Mouse (Mus musculus): ENCODE results near the gene Mt2. TPM values are rescaled to one million over a fixed set of nuclear protein-coding genes. Genes with fewer than 3 reads are reported as not detected.

The Mt2 gene
- polyA plus RNA-seq, 1 experiment from 2014 or later, result 60.3 TPM

DNA sequence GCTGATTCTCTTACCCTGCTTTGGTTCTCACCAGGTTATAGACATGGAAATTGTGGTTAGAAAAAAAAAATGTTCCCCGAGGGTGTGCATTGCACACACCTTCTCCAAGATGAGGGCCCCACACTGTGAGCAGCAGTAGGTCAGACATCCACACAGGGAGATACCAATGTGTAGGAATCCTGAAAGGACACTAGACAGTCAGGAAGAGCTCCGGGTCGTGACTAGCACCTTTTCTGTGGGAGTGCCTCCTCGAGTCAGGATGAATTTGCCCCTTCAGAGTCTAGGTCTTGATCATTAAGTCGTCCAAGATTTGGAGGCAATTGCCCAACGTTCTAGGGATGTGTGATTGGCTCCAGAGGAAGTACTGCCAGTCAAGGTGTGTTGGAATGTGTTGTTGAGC, 13.3 kb downstream of the Mt2 start:
- WGBS, result 61% methylated on average over 6 of the region's 6 CpGs
- Histone ChIP-seq H3K4me2 (ENCODE audit: low read depth, low read length) (no peak overlapping the region), H3K27me3 (replicated peaks; ENCODE audit: control insufficient read depth, insufficient read depth, low read length) (peaks cover 64% of the 10 kb centered on the region), H3K9me3 (ENCODE audit: control insufficient read depth, low read length) (no peaks in the 10 kb centered on the region), H3K27ac (replicated peaks; ENCODE audit: low read depth, low read length) (no peak overlapping the region), H3K9ac (ENCODE audit: low read depth, low read length) (no peak overlapping the region), H3K4me1 (ENCODE audit: control insufficient read depth, insufficient read depth, low read length) (peaks cover 2% of the 10 kb centered on the region; the same call in 1 of the 2 replicates), H3K36me3 (ENCODE audit: control insufficient read depth, insufficient read depth, low read length) (no peaks in the 10 kb centered on the region), H3K4me3 (ENCODE audit: low read depth, low read length) (no peak overlapping the region)
- ATAC-seq (ENCODE audit: low read depth) (no peak), DNase-seq (ENCODE audit: low spot score) (no peak)

DNA sequence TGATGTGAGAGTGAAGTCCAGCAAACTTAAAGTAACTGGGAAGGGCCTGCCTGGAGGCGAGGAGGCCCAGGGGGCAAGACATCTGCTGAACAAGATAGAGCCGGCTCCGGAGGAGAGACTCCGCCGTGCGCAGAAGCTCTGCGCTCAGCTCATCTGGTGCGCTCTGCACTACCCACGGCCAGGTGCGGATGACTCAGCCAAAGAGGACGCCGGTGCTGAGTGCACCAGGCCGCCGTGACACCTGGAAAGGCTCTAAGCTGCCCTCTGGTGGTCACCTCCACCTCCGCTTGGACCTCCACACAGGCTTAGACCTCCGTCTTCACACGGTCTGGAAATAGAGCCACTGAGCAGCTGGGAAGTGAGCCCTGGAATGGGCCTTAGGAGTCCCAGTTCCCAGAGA, 14.1 kb downstream of the Mt2 start:
- Histone ChIP-seq H3K9ac (ENCODE audit: low read depth, low read length) (peak overlapping the region; percentile 53; the same call in 1 of the 2 replicates), H3K4me1 (ENCODE audit: control insufficient read depth, insufficient read depth, low read length) (peaks cover 2% of the 10 kb centered on the region; the same call in 1 of the 2 replicates), H3K27me3 (replicated peaks; ENCODE audit: control insufficient read depth, insufficient read depth, low read length) (peaks cover 63% of the 10 kb centered on the region), H3K27ac (replicated peaks; ENCODE audit: low read depth, low read length) (no peak overlapping the region), H3K36me3 (ENCODE audit: control insufficient read depth, insufficient read depth, low read length) (no peaks in the 10 kb centered on the region), H3K4me2 (ENCODE audit: low read depth, low read length) (peak overlapping the region; percentile 34; the same call in 1 of the 2 replicates), H3K4me3 (ENCODE audit: low read depth, low read length) (peak overlapping the region; percentile 14; the same call in 1 of the 2 replicates), H3K9me3 (ENCODE audit: control insufficient read depth, low read length) (no peaks in the 10 kb centered on the region)
- WGBS, result 4% methylated on average over 9 of the region's 17 CpGs
- ATAC-seq (ENCODE audit: low read depth) (peak; percentile 78), DNase-seq (ENCODE audit: low spot score) (peak; percentile 83)

DNA sequence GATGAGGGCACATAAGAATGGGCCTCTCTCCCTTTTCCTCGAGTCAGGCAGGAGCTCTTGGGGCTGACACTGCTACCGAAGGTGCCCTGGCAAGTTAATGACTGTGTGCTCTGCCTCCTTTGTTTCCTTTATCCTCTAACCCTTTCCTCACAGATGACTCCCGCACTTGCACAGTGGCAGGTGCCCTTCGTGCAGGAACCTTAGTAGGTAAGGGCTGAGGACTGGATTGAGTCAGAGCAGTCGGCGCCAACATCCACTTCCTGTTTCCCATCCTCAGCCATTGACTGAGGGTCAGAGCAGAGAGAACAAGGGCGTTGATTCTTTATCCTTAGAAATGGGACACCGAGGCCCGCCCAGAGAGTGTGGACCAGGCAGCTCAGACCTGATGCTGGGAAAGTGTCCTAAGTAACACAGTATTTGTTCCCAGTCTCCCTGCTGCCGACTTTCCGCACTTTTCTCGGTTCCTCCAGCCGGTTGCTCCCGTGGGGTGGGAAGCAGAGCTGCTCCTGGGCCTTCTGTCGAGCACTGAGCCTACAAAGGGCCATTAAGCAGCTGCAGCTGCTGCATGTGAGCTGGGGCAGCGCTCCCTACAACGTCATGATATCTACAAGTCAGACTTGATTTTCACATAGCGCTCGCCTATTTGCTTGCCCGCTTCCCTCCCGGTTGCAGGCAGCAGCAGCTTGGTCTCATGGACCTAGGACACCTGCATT, 15.0 kb downstream of the Mt2 start:
- no peaks in the 10 kb centered on the region for H3K36me3 ChIP-seq (ENCODE audit: control insufficient read depth, insufficient read depth, low read length)
- no peaks in the 10 kb centered on the region for H3K9me3 ChIP-seq (ENCODE audit: control insufficient read depth, low read length)
- peaks cover 54% of the 10 kb centered on the region for H3K27me3 ChIP-seq (replicated peaks; ENCODE audit: control insufficient read depth, insufficient read depth, low read length)
- no peak overlapping the region for H3K4me3 ChIP-seq (ENCODE audit: low read depth, low read length)
- DNase-seq (ENCODE audit: low spot score) (peak; percentile 44), ATAC-seq (ENCODE audit: low read depth) (no peak; the same call in 1 of the 2 replicates)
- H3K4me1 ChIP-seq (ENCODE audit: control insufficient read depth, insufficient read depth, low read length), result peaks cover 2% of the 10 kb centered on the region; the same call in 1 of the 2 replicates
- no peak overlapping the region for H3K4me2 ChIP-seq (ENCODE audit: low read depth, low read length)
- 21% methylated on average over 21 of the region's 21 CpGs for WGBS
- H3K27ac ChIP-seq (replicated peaks; ENCODE audit: low read depth, low read length), result no peak overlapping the region
- no peak overlapping the region for H3K9ac ChIP-seq (ENCODE audit: low read depth, low read length)

GRCm38 (mm10) chr8:94189275-94190031, 17.0 kb downstream of the Mt2 start:
- no peaks in the 10 kb centered on the region for H3K36me3 ChIP-seq (ENCODE audit: control insufficient read depth, insufficient read depth, low read length)
- H3K27me3 ChIP-seq (replicated peaks; ENCODE audit: control insufficient read depth, insufficient read depth, low read length), result peaks cover 34% of the 10 kb centered on the region
- H3K27ac ChIP-seq (replicated peaks; ENCODE audit: low read depth, low read length), result no peak overlapping the region
- no peak overlapping the region for H3K4me3 ChIP-seq (ENCODE audit: low read depth, low read length)
- no peaks in the 10 kb centered on the region for H3K9me3 ChIP-seq (ENCODE audit: control insufficient read depth, low read length)
- 61% methylated on average over 13 of the region's 13 CpGs for WGBS
- no peak for DNase-seq (ENCODE audit: low spot score)
- no peak overlapping the region for H3K4me2 ChIP-seq (ENCODE audit: low read depth, low read length)
- no peaks in the 10 kb centered on the region; the same call in 1 of the 2 replicates for H3K4me1 ChIP-seq (ENCODE audit: control insufficient read depth, insufficient read depth, low read length)
- no peak overlapping the region for H3K9ac ChIP-seq (ENCODE audit: low read depth, low read length)
- ATAC-seq (ENCODE audit: low read depth), result no peak

DNA sequence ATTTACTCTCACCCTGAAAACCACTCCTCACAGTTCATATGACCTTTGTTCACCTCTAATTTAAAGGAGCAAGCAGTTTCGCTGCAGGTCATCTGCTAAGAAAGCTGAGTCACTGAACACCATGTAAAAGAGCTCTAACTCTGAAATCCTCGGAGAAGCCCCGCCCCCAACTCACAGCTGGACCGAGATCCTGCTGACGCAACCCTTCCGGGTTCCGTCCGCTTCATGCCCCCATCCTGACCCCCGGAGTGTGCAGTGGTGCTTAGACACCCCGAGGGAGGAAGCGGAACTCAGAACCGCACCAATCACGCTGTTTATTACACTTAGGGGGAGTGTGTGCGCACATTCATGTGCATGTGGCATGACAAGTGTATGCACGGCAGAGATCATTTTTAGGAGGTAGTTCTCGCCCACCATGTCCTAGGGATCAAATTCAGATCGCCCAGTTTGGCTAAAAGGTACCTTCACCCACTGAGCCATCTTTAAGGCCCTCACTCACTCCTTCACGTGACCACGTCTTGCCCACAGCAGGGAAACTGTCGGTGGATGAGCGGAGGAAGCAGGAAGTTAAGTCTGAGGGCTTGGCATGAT, 18.7 kb downstream of the Mt2 start:
- Histone ChIP-seq H3K27me3 (replicated peaks; ENCODE audit: control insufficient read depth, insufficient read depth, low read length) (peaks cover 18% of the 10 kb centered on the region), H3K9ac (ENCODE audit: low read depth, low read length) (peak overlapping the region; percentile 38), H3K27ac (replicated peaks; ENCODE audit: low read depth, low read length) (no peak overlapping the region), H3K4me2 (ENCODE audit: low read depth, low read length) (peak overlapping the region; percentile 54), H3K9me3 (ENCODE audit: control insufficient read depth, low read length) (no peaks in the 10 kb centered on the region), H3K4me1 (ENCODE audit: control insufficient read depth, insufficient read depth, low read length) (no peaks in the 10 kb centered on the region; the same call in 1 of the 2 replicates), H3K36me3 (ENCODE audit: control insufficient read depth, insufficient read depth, low read length) (no peaks in the 10 kb centered on the region), H3K4me3 (ENCODE audit: low read depth, low read length) (peak overlapping the region; percentile 30)
- WGBS, result 20% methylated on average over 21 of the region's 21 CpGs
- peak; percentile 73 for DNase-seq (ENCODE audit: low spot score)
- no peak for ATAC-seq (ENCODE audit: low read depth)

DNA sequence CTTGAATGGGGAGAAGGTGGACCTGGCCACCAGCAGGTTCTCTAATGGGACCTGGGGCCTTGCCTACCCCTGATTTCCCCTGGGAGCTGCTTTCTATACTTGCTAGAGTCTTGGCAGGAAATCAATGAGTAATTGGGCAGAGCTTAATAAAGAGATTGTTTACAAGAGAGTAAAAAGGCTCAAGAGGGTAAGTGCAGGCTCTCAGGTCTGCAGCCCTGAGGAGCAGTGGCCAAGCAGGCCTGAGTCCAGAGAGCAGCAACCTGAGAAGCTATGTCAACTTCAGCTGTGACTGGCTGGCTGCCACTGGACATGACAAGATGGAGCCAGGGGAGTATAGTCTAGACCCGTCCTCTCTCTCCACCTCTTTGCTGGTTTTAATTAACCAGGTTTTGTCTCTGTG, 20.5 kb downstream of the Mt2 start:
- H3K27ac ChIP-seq (replicated peaks; ENCODE audit: low read depth, low read length), result no peak overlapping the region
- H3K4me1 ChIP-seq (ENCODE audit: control insufficient read depth, insufficient read depth, low read length), result no peaks in the 10 kb centered on the region
- no peak overlapping the region for H3K4me2 ChIP-seq (ENCODE audit: low read depth, low read length)
- H3K9ac ChIP-seq (ENCODE audit: low read depth, low read length), result no peak overlapping the region
- 0 out of 2 replicates have a peak, but pooled peaks cover under 1% of the 10 kb centered on the region for H3K27me3 ChIP-seq (replicated peaks; ENCODE audit: control insufficient read depth, insufficient read depth, low read length)
- peak; percentile 65 for DNase-seq (ENCODE audit: low spot score)
- H3K4me3 ChIP-seq (ENCODE audit: low read depth, low read length), result no peak overlapping the region
- H3K36me3 ChIP-seq (ENCODE audit: control insufficient read depth, insufficient read depth, low read length), result no peaks in the 10 kb centered on the region
- peak; percentile 53; the same call in 1 of the 2 replicates for ATAC-seq (ENCODE audit: low read depth)
- 47% methylated on average over 1 of the region's 1 CpGs for WGBS
- no peaks in the 10 kb centered on the region for H3K9me3 ChIP-seq (ENCODE audit: control insufficient read depth, low read length)

DNA sequence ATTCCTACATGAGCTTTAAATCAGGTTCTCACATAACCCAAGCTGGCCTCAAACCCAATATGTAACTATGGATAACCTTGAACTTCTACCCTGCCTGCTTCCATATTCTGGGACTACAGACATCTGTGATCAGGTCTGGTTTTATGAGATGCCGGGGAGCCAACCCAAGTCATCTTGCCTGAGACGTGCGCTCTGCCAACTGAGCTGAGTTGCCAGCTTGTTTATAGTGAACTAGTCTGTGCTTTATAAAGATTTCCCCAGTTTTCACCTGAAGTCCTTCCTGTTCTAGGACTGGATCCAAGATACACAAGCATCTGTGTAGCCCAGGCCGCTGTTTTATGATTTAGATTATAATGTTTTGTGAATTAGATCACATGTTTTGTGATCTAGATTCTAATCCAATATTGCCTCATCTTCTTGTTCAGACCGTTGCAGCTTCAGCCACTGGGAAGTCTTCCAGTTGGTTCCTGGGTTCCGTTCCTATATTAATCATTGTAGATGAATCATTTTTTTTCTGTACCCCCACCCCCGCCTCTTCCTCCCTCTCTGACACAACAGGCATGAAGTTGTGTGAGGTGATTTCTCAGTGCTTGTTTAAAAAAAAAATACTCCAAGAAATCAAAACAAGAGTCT, 22.2 kb downstream of the Mt2 start:
- H3K4me3 ChIP-seq (ENCODE audit: low read depth, low read length), result no peak overlapping the region
- no peaks in the 10 kb centered on the region for H3K9me3 ChIP-seq (ENCODE audit: control insufficient read depth, low read length)
- no peak overlapping the region for H3K9ac ChIP-seq (ENCODE audit: low read depth, low read length)
- no peaks in the 10 kb centered on the region for H3K27me3 ChIP-seq (replicated peaks; ENCODE audit: control insufficient read depth, insufficient read depth, low read length)
- H3K4me1 ChIP-seq (ENCODE audit: control insufficient read depth, insufficient read depth, low read length), result no peaks in the 10 kb centered on the region
- no peak overlapping the region for H3K4me2 ChIP-seq (ENCODE audit: low read depth, low read length)
- ATAC-seq (ENCODE audit: low read depth) (no peak), DNase-seq (ENCODE audit: low spot score) (no peak)
- 80% methylated on average over 7 of the region's 7 CpGs for WGBS
- no peaks in the 10 kb centered on the region for H3K36me3 ChIP-seq (ENCODE audit: control insufficient read depth, insufficient read depth, low read length)
- H3K27ac ChIP-seq (replicated peaks; ENCODE audit: low read depth, low read length), result no peak overlapping the region

DNA sequence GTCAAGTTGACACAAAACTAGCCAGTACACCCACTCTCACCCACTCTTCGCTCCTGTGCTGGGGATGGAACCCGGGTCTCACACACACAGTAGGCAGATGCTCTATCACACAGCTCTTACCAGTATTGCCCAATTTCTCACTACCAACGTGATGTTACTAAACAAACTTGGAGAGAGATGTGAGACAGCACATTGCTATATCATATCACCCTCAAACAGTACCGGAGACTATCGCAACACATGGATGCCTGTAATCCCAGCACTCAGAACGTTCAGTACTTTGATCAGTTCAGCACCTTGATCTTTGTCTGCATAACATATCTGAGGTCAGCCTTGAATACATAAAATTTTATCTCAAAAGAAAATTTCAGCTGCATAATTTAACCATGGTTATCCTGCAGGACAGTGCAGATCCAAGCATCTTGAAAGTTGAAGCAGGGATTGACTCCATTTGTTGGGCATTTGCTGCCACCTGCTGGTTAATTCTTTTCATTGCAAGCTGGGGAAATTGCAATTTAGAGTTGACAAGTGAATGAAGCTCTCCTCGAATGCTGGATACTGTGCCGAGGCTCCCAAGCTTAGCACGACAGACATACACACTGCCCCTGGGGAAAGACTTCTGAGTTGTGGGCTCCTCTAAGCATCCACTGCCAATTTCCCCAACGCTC, 26.9 kb downstream of the Mt2 start:
- Histone ChIP-seq H3K36me3 (ENCODE audit: control insufficient read depth, insufficient read depth, low read length) (no peaks in the 10 kb centered on the region), H3K27ac (replicated peaks; ENCODE audit: low read depth, low read length) (no peak overlapping the region), H3K9ac (ENCODE audit: low read depth, low read length) (0 out of 2 replicates have a peak overlapping the region, but pooled peaks have one; percentile 35), H3K9me3 (ENCODE audit: control insufficient read depth, low read length) (no peaks in the 10 kb centered on the region), H3K27me3 (replicated peaks; ENCODE audit: control insufficient read depth, insufficient read depth, low read length) (no peaks in the 10 kb centered on the region), H3K4me1 (ENCODE audit: control insufficient read depth, insufficient read depth, low read length) (no peaks in the 10 kb centered on the region), H3K4me2 (ENCODE audit: low read depth, low read length) (peak overlapping the region; percentile 20), H3K4me3 (ENCODE audit: low read depth, low read length) (no peak overlapping the region)
- ATAC-seq (ENCODE audit: low read depth), result peak; percentile 57
- WGBS, result 42% methylated on average over 10 of the region's 10 CpGs
- peak; percentile 72 for DNase-seq (ENCODE audit: low spot score)
